Mouse (Mus musculus) liver, embryonic 13.5 days (tissue): Measurements from ENCODE around the gene Gstt1. TPM values are rescaled to one million over a fixed set of nuclear protein-coding genes. Genes with fewer than 3 reads are reported as not detected.
"Not testable (repeated sequence)": the region's sequence is repeated elsewhere in the genome, so short reads cannot be mapped to it uniquely, and the experiment has no call there.

Experiments used
- ATAC-seq: fragments of 200-750 bp; cut with Nextera tagmentation; 2 replicates; pipeline ENCODE4 v1.8.0; 2017; ENCODE audit warnings: low read depth, mild to moderate bottlenecking, moderate number of reproducible peaks, moderate library complexity
- DNase-seq: peaks from one replicate; pipeline ENCODE4 v3.0.0; 2022
- H3K27ac ChIP-seq: fragments of 300-500 bp; sonication (generic); 2 replicates; pipeline ENCODE4 v1.5.1; 2015; ENCODE audit warnings: moderate library complexity, mild to moderate bottlenecking, inconsistent platforms
- H3K27me3 ChIP-seq: fragments of 300-500 bp; sonication (generic); 2 replicates; pipeline ENCODE4 v1.6.1; 2015; ENCODE audit warnings: mild to moderate bottlenecking, inconsistent platforms
- H3K36me3 ChIP-seq: fragments of 300-500 bp; sonication (generic); 2 replicates; pipeline ENCODE4 v1.6.1; 2015; ENCODE audit warnings: mild to moderate bottlenecking, inconsistent platforms
- H3K4me1 ChIP-seq: fragments of 300-500 bp; sonication (generic); replicated peaks from 2 replicates; pipeline ENCODE4 v1.6.1; 2015; ENCODE audit warnings: inconsistent platforms
- H3K4me2 ChIP-seq: fragments of 300-500 bp; sonication (generic); 2 replicates; pipeline ENCODE4 v1.6.1; 2015; ENCODE audit warnings: inconsistent platforms, mild to moderate bottlenecking, moderate library complexity
- H3K4me3 ChIP-seq: fragments of 300-500 bp; sonication (generic); replicated peaks from 2 replicates; pipeline ENCODE4 v1.5.1; 2015; ENCODE audit warnings: mild to moderate bottlenecking, inconsistent platforms
- H3K9ac ChIP-seq: fragments of 300-500 bp; sonication (generic); 2 replicates; pipeline ENCODE4 v1.6.1; 2015; ENCODE audit warnings: mild to moderate bottlenecking, inconsistent platforms
- H3K9me3 ChIP-seq: fragments of 300-500 bp; sonication (generic); replicated peaks from 2 replicates; pipeline ENCODE4 v1.6.1; 2016; ENCODE audit warnings: inconsistent platforms
- WGBS: fragments of 180-500 bp; shearing (Covaris S2); methylation state at CpG from one replicate; pipeline ENCODE4 v1.1.7; 2015; ENCODE audit not compliant: insufficient replicate concordance; 5-methylcytosine and 5-hydroxymethylcytosine counted together
- polyA plus RNA-seq: library from polyadenylated mRNA; unstranded; fragments of >200 nt; fragmentation: Nextera tagmentation; extraction: Ambion mirVana; gene quantifications from 2 replicates; pipeline ENCODE4 v1.2.1, GENCODE M21; 2015

The Gstt1 gene
- polyA plus RNA-seq: 49.2 and 50.2 TPM in 2 replicates

GRCm38 (mm10) chr10:75798176-75798696, at the start of gene Gstt1:
Gstt1 (minus strand) TSS chr10:75798584.
- Histone ChIP-seq H3K9me3 (no peaks in the 10 kb centered on the region), H3K27me3 (peaks cover 22% of the 10 kb centered on the region), H3K4me2 (peak within 1 kb of the TSS; percentile 85), H3K36me3 (no peaks in the 10 kb centered on the region), H3K9ac (peak within 1 kb of the TSS; percentile 71), H3K4me1 (peaks cover 29% of the 10 kb centered on the region), H3K27ac (peak within 1 kb of the TSS; percentile 51; the same call in 1 of the 2 replicates), H3K4me3 (peak within 1 kb of the TSS; percentile 65)
- 2% methylated on average over 18 of the region's 18 CpGs for WGBS
- ATAC-seq: peak; percentile 73
- DNase-seq: peak; percentile 57

GRCm38 (mm10) chr10:75845306-75845930, 47.0 kb upstream of the Gstt1 start:
- Histone ChIP-seq H3K9ac (peak overlapping the region; percentile 53), H3K4me3 (0 out of 2 replicates have a peak overlapping the region, but pooled peaks have one; percentile 6), H3K4me1 (peaks cover 31% of the 10 kb centered on the region), H3K9me3 (no peaks in the 10 kb centered on the region), H3K27me3 (no peaks in the 10 kb centered on the region), H3K36me3 (no peaks in the 10 kb centered on the region), H3K27ac (peak overlapping the region; percentile 86), H3K4me2 (peak overlapping the region; percentile 61)
- DNase-seq: peak; percentile 71
- 23% methylated on average over 6 of the region's 6 CpGs for WGBS
- ATAC-seq: peak; percentile 98

- Histone ChIP-seq H3K9ac (peak overlapping the region; percentile 53), H3K4me3 (no peak overlapping the region), H3K27ac (peak overlapping the region; percentile 86), H3K36me3 (no peaks in the 10 kb centered on the region), H3K27me3 (no peaks in the 10 kb centered on the region), H3K4me2 (peak overlapping the region; percentile 61), H3K9me3 (no peaks in the 10 kb centered on the region), H3K4me1 (peaks cover 31% of the 10 kb centered on the region)
- DNase-seq (no peak), ATAC-seq (no peak)
- 59% methylated on average over 1 of the region's 1 CpGs for WGBS
These were observed 46.4 kb upstream of the Gstt1 start for GRCm38 (mm10) chr10:75844800-75845199.

GRCm38 (mm10) chr10:75843898-75844297, 45.5 kb upstream of the Gstt1 start:
- H3K36me3 ChIP-seq, H3K4me2 ChIP-seq, H3K27me3 ChIP-seq, H3K9me3 ChIP-seq, H3K4me3 ChIP-seq, DNase-seq, H3K9ac ChIP-seq, ATAC-seq, H3K27ac ChIP-seq: not testable (repeated sequence)
- WGBS: 70% methylated on average over 6 of the region's 6 CpGs
- peaks cover 31% of the 10 kb centered on the region for H3K4me1 ChIP-seq

GRCm38 (mm10) chr10:75839092-75839491, 40.7 kb upstream of the Gstt1 start:
- Histone ChIP-seq H3K4me3 (no peak overlapping the region), H3K36me3 (no peaks in the 10 kb centered on the region), H3K4me2 (no peak overlapping the region), H3K9me3 (no peaks in the 10 kb centered on the region), H3K9ac (no peak overlapping the region), H3K27ac (no peak overlapping the region), H3K4me1 (peaks cover 44% of the 10 kb centered on the region), H3K27me3 (peaks cover 6% of the 10 kb centered on the region)
- ATAC-seq (no peak), DNase-seq (no peak)
- WGBS: 73% methylated on average over 10 of the region's 10 CpGs

GRCm38 (mm10) chr10:75837248-75837759, 38.9 kb upstream of the Gstt1 start, which contains the start of gene Gstt2:
Gstt2 (minus strand) TSS chr10:75837424.
- H3K4me1 ChIP-seq: peaks cover 57% of the 10 kb centered on the region
- H3K9ac ChIP-seq: peak within 1 kb of the TSS; percentile 79
- H3K4me3 ChIP-seq: peak within 1 kb of the TSS; percentile 67
- peak; percentile 87 for DNase-seq
- H3K4me2 ChIP-seq: peak within 1 kb of the TSS; percentile 80
- peaks cover 18% of the 10 kb centered on the region for H3K27me3 ChIP-seq
- under 1% methylated on average over 21 of the region's 21 CpGs for WGBS
- no peaks in the 10 kb centered on the region for H3K36me3 ChIP-seq
- H3K27ac ChIP-seq: peak within 1 kb of the TSS; percentile 86
- H3K9me3 ChIP-seq: no peaks in the 10 kb centered on the region
- ATAC-seq: peak; percentile 83

GRCm38 (mm10) chr10:75835761-75836531, 37.6 kb upstream of the Gstt1 start:
- Histone ChIP-seq H3K9ac (peak overlapping the region; percentile 79), H3K36me3 (no peaks in the 10 kb centered on the region), H3K9me3 (no peaks in the 10 kb centered on the region), H3K27ac (peak overlapping the region; percentile 86), H3K4me2 (peak overlapping the region; percentile 80), H3K4me3 (peak overlapping the region; percentile 67), H3K4me1 (peaks cover 60% of the 10 kb centered on the region), H3K27me3 (peaks cover 21% of the 10 kb centered on the region)
- 17% methylated on average over 9 of the region's 10 CpGs for WGBS
- DNase-seq (no peak), ATAC-seq (no peak)

GRCm38 (mm10) chr10:75835307-75835706, 36.9 kb upstream of the Gstt1 start:
- H3K4me2 ChIP-seq: peak overlapping the region; percentile 80
- DNase-seq (peak; percentile 61), ATAC-seq (peak; percentile 63)
- peaks cover 60% of the 10 kb centered on the region for H3K4me1 ChIP-seq
- H3K36me3 ChIP-seq: no peaks in the 10 kb centered on the region
- peaks cover 21% of the 10 kb centered on the region for H3K27me3 ChIP-seq
- H3K9ac ChIP-seq: peak overlapping the region; percentile 79
- WGBS: 1% methylated on average over 10 of the region's 10 CpGs
- H3K4me3 ChIP-seq: peak overlapping the region; percentile 67
- peak overlapping the region; percentile 86 for H3K27ac ChIP-seq
- no peaks in the 10 kb centered on the region for H3K9me3 ChIP-seq

- peaks cover 60% of the 10 kb centered on the region for H3K4me1 ChIP-seq
- peak overlapping the region; percentile 86 for H3K27ac ChIP-seq
- H3K36me3 ChIP-seq: no peaks in the 10 kb centered on the region
- H3K4me3 ChIP-seq: peak overlapping the region; percentile 67
- peaks cover 21% of the 10 kb centered on the region for H3K27me3 ChIP-seq
- H3K4me2 ChIP-seq: peak overlapping the region; percentile 80
- no peak for ATAC-seq
- no peaks in the 10 kb centered on the region for H3K9me3 ChIP-seq
- 4% methylated on average over 9 of the region's 9 CpGs for WGBS
- peak overlapping the region; percentile 79 for H3K9ac ChIP-seq
- DNase-seq: no peak
These were observed 36.3 kb upstream of the Gstt1 start for GRCm38 (mm10) chr10:75834721-75835120.

GRCm38 (mm10) chr10:75834250-75834649, 35.9 kb upstream of the Gstt1 start:
- Histone ChIP-seq H3K27ac (peak overlapping the region; percentile 86), H3K9me3 (no peaks in the 10 kb centered on the region), H3K27me3 (peaks cover 21% of the 10 kb centered on the region), H3K36me3 (no peaks in the 10 kb centered on the region), H3K4me2 (peak overlapping the region; percentile 80), H3K4me1 (peaks cover 60% of the 10 kb centered on the region), H3K9ac (peak overlapping the region; percentile 79), H3K4me3 (peak overlapping the region; percentile 67)
- DNase-seq (peak; percentile 63), ATAC-seq (peak; percentile 11; the same call in 1 of the 2 replicates)
- WGBS: 1% methylated on average over 21 of the region's 21 CpGs
